Mouse (Mus musculus) adrenal gland, adult (tissue): ENCODE data around the gene Fbxl16.

Experiments
- DNase-seq, 2 experiments: peaks; one replicate each; pipeline ENCODE4 v3.0.0; 2022 to 2023; ENCODE audit warnings: low spot score in 1 of 2; ENCODE audit not compliant: inconsistent age in 2 of 2

The Fbxl16 gene

GRCm38 (mm10) chr17:25827546-25828222 is 18.8 kb downstream of the Fbxl16 start:
- peak in 1 of 2 experiments; percentile 25 for DNase-seq

GRCm38 (mm10) chr17:25828223-25828594 is 19.3 kb downstream of the Fbxl16 start:
- peak in 1 of 2 experiments; percentile 45 for DNase-seq

- DNase-seq, result peak; percentile 82 to 95
These were observed 20.1 kb downstream of the Fbxl16 start, which contains the start of gene Jmjd8 for GRCm38 (mm10) chr17:25828712-25829557. Gene Jmjd8, plus strand, starts transcription at chr17:25828867.

- peak in 1 of 2 experiments; percentile 36 for DNase-seq
These were observed 20.7 kb downstream of the Fbxl16 start for GRCm38 (mm10) chr17:25829558-25830017.

- peak; percentile 12 to 59 for DNase-seq
These were observed 21.4 kb downstream of the Fbxl16 start for GRCm38 (mm10) chr17:25830200-25830753.

- DNase-seq, result peak; percentile 35 to 65
These were observed 22.0 kb downstream of the Fbxl16 start for GRCm38 (mm10) chr17:25830806-25831431.

- DNase-seq, result peak; percentile 84 to 89
These were observed 22.8 kb downstream of the Fbxl16 start for GRCm38 (mm10) chr17:25831451-25832281.

GRCm38 (mm10) chr17:25832436-25833290 is 23.8 kb downstream of the Fbxl16 start:
- peak; percentile 100 for DNase-seq

- DNase-seq, result peak; percentile 96 to 99
These were observed 24.4 kb downstream of the Fbxl16 start, which contains the start of gene Stub1 for GRCm38 (mm10) chr17:25833291-25833663. Gene Stub1, minus strand, starts transcription at chr17:25833404.

- peak; percentile 64 to 85 for DNase-seq
These were observed 25.2 kb downstream of the Fbxl16 start for GRCm38 (mm10) chr17:25833961-25834594.

GRCm38 (mm10) chr17:25834595-25835222 is 25.8 kb downstream of the Fbxl16 start:
- DNase-seq, result peak; percentile 41 to 64

GRCm38 (mm10) chr17:25835301-25835700 is 26.4 kb downstream of the Fbxl16 start:
- DNase-seq, result peak; percentile 46 to 54

GRCm38 (mm10) chr17:25835816-25836215 is 26.9 kb downstream of the Fbxl16 start:
- DNase-seq, result peak; percentile 39 to 66

- DNase-seq, result no peak
These were observed 27.7 kb downstream of the Fbxl16 start for GRCm38 (mm10) chr17:25836397-25837075.

GRCm38 (mm10) chr17:25837076-25837410 is 28.2 kb downstream of the Fbxl16 start, which contains the start of gene Rhbdl1:
Gene Rhbdl1, minus strand, starts transcription at chr17:25837295.
- DNase-seq, result peak; percentile 92 to 95

- no peak for DNase-seq
These were observed 28.6 kb downstream of the Fbxl16 start for GRCm38 (mm10) chr17:25837533-25837932.

- DNase-seq, result peak in 1 of 2 experiments; percentile 38
These were observed 30.0 kb downstream of the Fbxl16 start for GRCm38 (mm10) chr17:25838904-25839303.
